In genomic region chr11:51016341-51016740, GRCm38 (mm10) we compare ENCODE assay signal across 30 mouse cellular contexts. TPM values are rescaled to one million over a fixed set of nuclear protein-coding genes. Genes with fewer than 3 reads are reported as not detected.
"Had no signal": no experiment of that assay in that cellular context is flagged by ENCODE, and none has a peak within 500 bp of the region (broad histone marks: within the 10 kb centered on the region; RNA-seq: fewer than 3 reads in every experiment).

No protein-coding gene starts in this region.

- H3K4me2 ChIP-seq: intestine, embryonic 15.5 days; kidney, embryonic 15.5 days; limb, embryonic 12.5 days; limb, embryonic 15.5 days; midbrain, embryonic 11.5 days; midbrain, embryonic 15.5 days; neural tube, embryonic 12.5 days; neural tube, embryonic 15.5 days had no signal

- H3K4me3 ChIP-seq: intestine, embryonic 15.5 days; kidney, embryonic 15.5 days; left cerebral cortex, adult 2 months; limb, embryonic 12.5 days; limb, embryonic 15.5 days; midbrain, embryonic 15.5 days; neural tube, embryonic 12.5 days; neural tube, embryonic 15.5 days had no signal

- H3K4me1 ChIP-seq: intestine, embryonic 15.5 days; kidney, embryonic 15.5 days; limb, embryonic 12.5 days; limb, embryonic 15.5 days; midbrain, embryonic 15.5 days; neural tube, embryonic 12.5 days; neural tube, embryonic 15.5 days had no signal

- ATAC-seq: intestine, embryonic 15.5 days; midbrain, embryonic 15.5 days had no signal

- DNase-seq: kidney, adult 11 months; kidney, adult 8-10 months; kidney, postnatal 10 days; kidney, postnatal 36 days; layer of hippocampus, postnatal 36 days; left cerebral cortex, postnatal 4 days; lung, adult 2 months; lung, postnatal 14 days; lung, postnatal 4 days; retina, postnatal 1 day; thymus, adult 18-20 months; thymus, postnatal 14 days; thymus, postnatal 4 days had no signal

- H3K9ac ChIP-seq: intestine, embryonic 15.5 days; kidney, embryonic 15.5 days; limb, embryonic 12.5 days; limb, embryonic 15.5 days; midbrain, embryonic 15.5 days; neural tube, embryonic 12.5 days; neural tube, embryonic 15.5 days had no signal

- H3K9me3 ChIP-seq: intestine, embryonic 15.5 days; kidney, embryonic 15.5 days; limb, embryonic 12.5 days; limb, embryonic 15.5 days; midbrain, embryonic 15.5 days; neural tube, embryonic 12.5 days; neural tube, embryonic 15.5 days had no signal

- H3K36me3 ChIP-seq: intestine, embryonic 15.5 days; kidney, embryonic 15.5 days; limb, embryonic 12.5 days; limb, embryonic 15.5 days; midbrain, embryonic 15.5 days; neural tube, embryonic 12.5 days; neural tube, embryonic 15.5 days had no signal

- H3K27me3 ChIP-seq: intestine, embryonic 15.5 days; kidney, embryonic 15.5 days; limb, embryonic 12.5 days; limb, embryonic 15.5 days; midbrain, embryonic 15.5 days; neural tube, embryonic 12.5 days; neural tube, embryonic 15.5 days had no signal

- H3K27ac ChIP-seq: intestine, embryonic 15.5 days; kidney, embryonic 15.5 days; left cerebral cortex, adult 2 months; limb, embryonic 12.5 days; limb, embryonic 15.5 days; midbrain, embryonic 15.5 days; neural tube, embryonic 12.5 days; neural tube, embryonic 15.5 days had no signal

RNA-seq across cellular contexts. Expression of gene Olfr54, which starts 2.3 kb away (rescaled TPM):
- total RNA-seq: layer of hippocampus, adult 8-10 months; layer of hippocampus, postnatal 10 days; layer of hippocampus, postnatal 36 days; left cerebral cortex, adult 2 months; left cerebral cortex, postnatal 14 days; left cerebral cortex, postnatal 4 days; megakaryocyte progenitor cell, adult 5-6 weeks; megakaryocyte-erythroid progenitor cell, adult 5-6 weeks had no signal
- polyA plus RNA-seq: intestine, embryonic 15.5 days; kidney, embryonic 15.5 days; limb, embryonic 12.5 days; limb, embryonic 15.5 days; lung, adult 2 months; lung, embryonic 16.5 days; midbrain, embryonic 11.5 days; midbrain, embryonic 15.5 days; neural tube, embryonic 12.5 days; neural tube, embryonic 15.5 days; small intestine, adult 2 months; spleen, adult 2 months had no signal

RNA-seq across cellular contexts. Expression of gene Olfr51, which starts 12.9 kb away (rescaled TPM):
- total RNA-seq: layer of hippocampus, adult 8-10 months; layer of hippocampus, postnatal 10 days; layer of hippocampus, postnatal 36 days; left cerebral cortex, adult 2 months; left cerebral cortex, postnatal 14 days; left cerebral cortex, postnatal 4 days; megakaryocyte progenitor cell, adult 5-6 weeks; megakaryocyte-erythroid progenitor cell, adult 5-6 weeks had no signal
- polyA plus RNA-seq: intestine, embryonic 15.5 days; kidney, embryonic 15.5 days; limb, embryonic 12.5 days; limb, embryonic 15.5 days; lung, adult 2 months; lung, embryonic 16.5 days; midbrain, embryonic 11.5 days; midbrain, embryonic 15.5 days; neural tube, embryonic 12.5 days; neural tube, embryonic 15.5 days; small intestine, adult 2 months; spleen, adult 2 months had no signal

RNA-seq across cellular contexts. Expression of gene Olfr1375, which starts 31.6 kb away (rescaled TPM):
- total RNA-seq: layer of hippocampus, adult 8-10 months; layer of hippocampus, postnatal 10 days; layer of hippocampus, postnatal 36 days; left cerebral cortex, adult 2 months; left cerebral cortex, postnatal 14 days; left cerebral cortex, postnatal 4 days; megakaryocyte progenitor cell, adult 5-6 weeks; megakaryocyte-erythroid progenitor cell, adult 5-6 weeks had no signal
- polyA plus RNA-seq: intestine, embryonic 15.5 days; kidney, embryonic 15.5 days; limb, embryonic 12.5 days; limb, embryonic 15.5 days; lung, adult 2 months; lung, embryonic 16.5 days; midbrain, embryonic 11.5 days; midbrain, embryonic 15.5 days; neural tube, embryonic 12.5 days; neural tube, embryonic 15.5 days; small intestine, adult 2 months; spleen, adult 2 months had no signal

RNA-seq across cellular contexts. Expression of gene Olfr1377, which starts 34.6 kb away (rescaled TPM):
- total RNA-seq: layer of hippocampus, adult 8-10 months; layer of hippocampus, postnatal 10 days; layer of hippocampus, postnatal 36 days; left cerebral cortex, adult 2 months; left cerebral cortex, postnatal 14 days; left cerebral cortex, postnatal 4 days; megakaryocyte progenitor cell, adult 5-6 weeks; megakaryocyte-erythroid progenitor cell, adult 5-6 weeks had no signal
- polyA plus RNA-seq: intestine, embryonic 15.5 days; kidney, embryonic 15.5 days; limb, embryonic 12.5 days; limb, embryonic 15.5 days; lung, adult 2 months; lung, embryonic 16.5 days; midbrain, embryonic 11.5 days; midbrain, embryonic 15.5 days; neural tube, embryonic 12.5 days; neural tube, embryonic 15.5 days; small intestine, adult 2 months; spleen, adult 2 months had no signal

RNA-seq across cellular contexts. Expression of gene Zfp354a, which starts 42.7 kb away (rescaled TPM):
- total RNA-seq: megakaryocyte progenitor cell, adult 5-6 weeks; megakaryocyte-erythroid progenitor cell, adult 5-6 weeks had no signal
